Mouse (Mus musculus): ENCODE measurements around the gene Fbxw8. TPM values are rescaled to one million over a fixed set of nuclear protein-coding genes. Genes with fewer than 3 reads are reported as not detected.

Fbxw8 gene
- polyA plus RNA-seq, 1 experiment from 2014 or later = 28.6 TPM

DNA sequence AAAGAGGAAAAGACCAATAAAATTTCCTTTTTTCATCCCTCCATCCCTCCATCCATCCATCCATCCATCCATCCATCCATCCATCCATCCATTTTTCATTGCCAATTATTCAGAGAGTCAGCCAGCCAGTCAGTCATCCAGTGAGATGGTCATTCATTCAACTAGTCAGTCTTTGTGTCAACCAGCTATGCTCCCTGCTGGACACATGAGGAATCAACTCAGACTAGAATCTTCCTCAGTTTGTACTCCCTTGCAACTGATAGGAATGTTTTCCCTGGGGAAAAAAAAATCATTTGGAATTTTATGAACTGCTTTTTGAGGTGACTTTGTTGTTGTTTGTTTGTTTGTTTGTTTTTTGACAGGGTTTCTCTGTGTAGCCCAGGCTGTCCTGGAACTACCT lies 10.2 kb upstream of the Fbxw8 start:
- H3K4me3 ChIP-seq (ENCODE audit: low read length) = no peak overlapping the region
- H3K9me3 ChIP-seq (ENCODE audit: control insufficient read depth, low read length) = no peaks in the 10 kb centered on the region
- H3K4me2 ChIP-seq (replicated peaks; ENCODE audit: low read depth, low read length) = no peak overlapping the region
- ATAC-seq (ENCODE audit: low FRiP score, low TSS enrichment) = no peak
- peaks cover 6% of the 10 kb centered on the region; the same call in 1 of the 2 replicates for H3K4me1 ChIP-seq (ENCODE audit: control insufficient read depth, insufficient read depth, low read length)
- H3K27me3 ChIP-seq (ENCODE audit: control insufficient read depth, insufficient read depth, low read length) = peaks cover 52% of the 10 kb centered on the region
- H3K36me3 ChIP-seq (ENCODE audit: control insufficient read depth, insufficient read depth, low read length) = no peaks in the 10 kb centered on the region
- H3K27ac ChIP-seq (ENCODE audit: low read depth, low read length) = no peak overlapping the region
- H3K9ac ChIP-seq (ENCODE audit: low read depth, low read length) = no peak overlapping the region

DNA sequence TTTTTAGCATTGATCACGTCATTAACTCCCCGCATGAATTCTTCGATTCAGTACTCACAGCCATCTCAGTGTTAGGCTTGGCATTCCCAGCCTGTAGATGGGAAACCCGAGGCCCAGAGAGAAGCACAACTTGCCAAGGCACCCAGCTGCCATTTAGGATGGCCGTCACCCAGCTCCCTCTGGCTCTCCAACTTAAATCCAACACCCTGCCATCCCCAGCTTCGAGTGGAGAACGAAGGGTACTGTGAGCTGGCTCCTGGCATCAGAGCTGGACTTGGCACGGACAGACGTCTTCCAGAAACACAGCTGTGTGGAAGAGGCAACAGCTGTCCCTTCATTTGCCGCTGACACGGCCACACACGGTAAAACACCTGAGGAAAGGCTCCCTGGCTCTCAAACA lies 9.3 kb upstream of the Fbxw8 start, which contains the start of gene Hrk:
TSS of gene Hrk (plus strand) at position 68 of the 400 bp plus-strand sequence.
- H3K36me3 ChIP-seq (ENCODE audit: control insufficient read depth, insufficient read depth, low read length) = no peaks in the 10 kb centered on the region
- no peak within 1 kb of the TSS for H3K4me3 ChIP-seq (ENCODE audit: low read length)
- H3K9me3 ChIP-seq (ENCODE audit: control insufficient read depth, low read length) = no peaks in the 10 kb centered on the region
- no peak within 1 kb of the TSS for H3K4me2 ChIP-seq (replicated peaks; ENCODE audit: low read depth, low read length)
- H3K4me1 ChIP-seq (ENCODE audit: control insufficient read depth, insufficient read depth, low read length) = peaks cover 5% of the 10 kb centered on the region; the same call in 1 of the 2 replicates
- no peak within 1 kb of the TSS for H3K27ac ChIP-seq (ENCODE audit: low read depth, low read length)
- no peak within 1 kb of the TSS for H3K9ac ChIP-seq (ENCODE audit: low read depth, low read length)
- H3K27me3 ChIP-seq (ENCODE audit: control insufficient read depth, insufficient read depth, low read length) = peaks cover 44% of the 10 kb centered on the region
- ATAC-seq (ENCODE audit: low FRiP score, low TSS enrichment) = no peak
- 68% methylated on average over 12 of the region's 12 CpGs for WGBS

- H3K27me3 ChIP-seq (ENCODE audit: control insufficient read depth, insufficient read depth, low read length) = peaks cover 17% of the 10 kb centered on the region
These were observed 5.4 kb upstream of the Fbxw8 start for GRCm38 (mm10) chr5:118160691-118161090.

GRCm38 (mm10) chr5:118156976-118157375 lies 1.7 kb upstream of the Fbxw8 start:
- H3K27me3 ChIP-seq (ENCODE audit: control insufficient read depth, insufficient read depth, low read length) = peaks cover 5% of the 10 kb centered on the region; the same call in 1 of the 2 replicates
- ATAC-seq (ENCODE audit: low FRiP score, low TSS enrichment) = no peak
- no peak overlapping the region for H3K27ac ChIP-seq (ENCODE audit: low read depth, low read length)
- no peak overlapping the region for H3K9ac ChIP-seq (ENCODE audit: low read depth, low read length)
- no peak overlapping the region for H3K4me3 ChIP-seq (ENCODE audit: low read length)
- 31% methylated on average over 4 of the region's 4 CpGs for WGBS
- no peaks in the 10 kb centered on the region for H3K9me3 ChIP-seq (ENCODE audit: control insufficient read depth, low read length)
- H3K4me1 ChIP-seq (ENCODE audit: control insufficient read depth, insufficient read depth, low read length) = peaks cover 14% of the 10 kb centered on the region
- H3K4me2 ChIP-seq (replicated peaks; ENCODE audit: low read depth, low read length) = no peak overlapping the region
- H3K36me3 ChIP-seq (ENCODE audit: control insufficient read depth, insufficient read depth, low read length) = peaks cover 3% of the 10 kb centered on the region; the same call in 1 of the 2 replicates

More at GRCm38 (mm10) chr5:118160691-118161090, 5.4 kb upstream of the Fbxw8 start:
- Histone ChIP-seq H3K27ac (ENCODE audit: low read depth, low read length) (no peak overlapping the region), H3K36me3 (ENCODE audit: control insufficient read depth, insufficient read depth, low read length) (no peaks in the 10 kb centered on the region), H3K4me1 (ENCODE audit: control insufficient read depth, insufficient read depth, low read length) (no peaks in the 10 kb centered on the region), H3K9ac (ENCODE audit: low read depth, low read length) (no peak overlapping the region), H3K4me3 (ENCODE audit: low read length) (no peak overlapping the region), H3K4me2 (replicated peaks; ENCODE audit: low read depth, low read length) (no peak overlapping the region), H3K9me3 (ENCODE audit: control insufficient read depth, low read length) (no peaks in the 10 kb centered on the region)
- WGBS = 31% methylated on average over 4 of the region's 4 CpGs
- no peak for ATAC-seq (ENCODE audit: low FRiP score, low TSS enrichment)

DNA sequence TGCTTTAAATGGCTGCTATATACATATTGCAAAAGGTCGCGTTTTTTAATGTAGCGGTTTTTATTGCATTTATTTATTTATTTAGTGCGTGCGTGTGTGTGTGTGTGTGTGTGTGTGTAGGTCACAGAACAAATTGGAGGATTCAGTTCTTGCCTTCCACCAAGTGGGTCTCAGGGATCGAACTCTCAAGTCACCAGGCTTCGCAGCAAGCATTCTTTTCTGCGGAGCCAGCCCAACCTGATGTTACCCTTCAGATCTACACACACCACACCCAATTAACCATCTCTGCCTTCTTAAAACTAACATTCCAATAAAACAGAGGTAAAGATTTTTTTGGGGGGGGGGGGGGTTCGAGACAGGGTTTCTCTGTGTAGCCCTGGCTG lies 292 bp upstream of the Fbxw8 start:
- WGBS = 22% methylated on average over 9 of the region's 9 CpGs
- Histone ChIP-seq H3K9ac (ENCODE audit: low read depth, low read length) (peak overlapping the region; percentile 92; the same call in 1 of the 2 replicates), H3K27ac (ENCODE audit: low read depth, low read length) (no peak overlapping the region), H3K4me3 (ENCODE audit: low read length) (peak overlapping the region; percentile 86), H3K4me1 (ENCODE audit: control insufficient read depth, insufficient read depth, low read length) (peaks cover 14% of the 10 kb centered on the region), H3K4me2 (replicated peaks; ENCODE audit: low read depth, low read length) (peak overlapping the region; percentile 63), H3K27me3 (ENCODE audit: control insufficient read depth, insufficient read depth, low read length) (no peaks in the 10 kb centered on the region), H3K9me3 (ENCODE audit: control insufficient read depth, low read length) (no peaks in the 10 kb centered on the region), H3K36me3 (ENCODE audit: control insufficient read depth, insufficient read depth, low read length) (peaks cover 4% of the 10 kb centered on the region; the same call in 1 of the 2 replicates)
- ATAC-seq (ENCODE audit: low FRiP score, low TSS enrichment) = peak; percentile 22; the same call in 1 of the 2 replicates

- H3K4me3 ChIP-seq (ENCODE audit: low read length) = no peak overlapping the region
- H3K36me3 ChIP-seq (ENCODE audit: control insufficient read depth, insufficient read depth, low read length) = peaks cover 8% of the 10 kb centered on the region; the same call in 1 of the 2 replicates
- peaks cover 14% of the 10 kb centered on the region for H3K4me1 ChIP-seq (ENCODE audit: control insufficient read depth, insufficient read depth, low read length)
- no peak overlapping the region for H3K9ac ChIP-seq (ENCODE audit: low read depth, low read length)
- no peak overlapping the region for H3K27ac ChIP-seq (ENCODE audit: low read depth, low read length)
- H3K9me3 ChIP-seq (ENCODE audit: control insufficient read depth, low read length) = no peaks in the 10 kb centered on the region
- no peak for ATAC-seq (ENCODE audit: low FRiP score, low TSS enrichment)
- no peak overlapping the region for H3K4me2 ChIP-seq (replicated peaks; ENCODE audit: low read depth, low read length)
- 81% methylated on average over 3 of the region's 3 CpGs for WGBS
- H3K27me3 ChIP-seq (ENCODE audit: control insufficient read depth, insufficient read depth, low read length) = no peaks in the 10 kb centered on the region
These were observed 5.6 kb downstream of the Fbxw8 start for GRCm38 (mm10) chr5:118149711-118150110.

DNA sequence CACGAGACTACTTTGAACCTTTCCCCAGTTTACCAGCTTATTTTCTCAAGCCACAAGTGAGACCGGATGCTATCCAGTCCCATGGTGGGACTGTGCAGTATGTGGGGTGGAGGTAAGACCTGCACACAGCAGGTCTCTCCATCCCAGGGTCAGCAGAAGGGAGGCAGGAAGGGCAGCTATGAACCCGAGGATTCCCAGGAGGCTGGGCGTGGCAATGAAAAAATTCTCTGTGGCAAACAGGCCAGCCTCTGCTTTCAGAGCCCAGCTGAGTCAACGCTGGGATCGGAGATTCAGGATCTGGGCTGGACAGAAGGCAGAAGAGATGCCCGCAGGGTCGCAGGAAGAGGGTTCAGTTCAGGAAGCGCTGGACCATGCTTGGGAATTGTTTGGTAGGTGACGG lies 8.0 kb downstream of the Fbxw8 start:
- Histone ChIP-seq H3K4me2 (replicated peaks; ENCODE audit: low read depth, low read length) (no peak overlapping the region), H3K27ac (ENCODE audit: low read depth, low read length) (no peak overlapping the region), H3K9ac (ENCODE audit: low read depth, low read length) (no peak overlapping the region), H3K36me3 (ENCODE audit: control insufficient read depth, insufficient read depth, low read length) (peaks cover 11% of the 10 kb centered on the region; the same call in 1 of the 2 replicates), H3K9me3 (ENCODE audit: control insufficient read depth, low read length) (no peaks in the 10 kb centered on the region), H3K27me3 (ENCODE audit: control insufficient read depth, insufficient read depth, low read length) (no peaks in the 10 kb centered on the region), H3K4me3 (ENCODE audit: low read length) (no peak overlapping the region), H3K4me1 (ENCODE audit: control insufficient read depth, insufficient read depth, low read length) (no peaks in the 10 kb centered on the region; the same call in none of the 2 replicates)
- WGBS = 64% methylated on average over 10 of the region's 10 CpGs
- no peak for ATAC-seq (ENCODE audit: low FRiP score, low TSS enrichment)

- H3K4me2 ChIP-seq (replicated peaks; ENCODE audit: low read depth, low read length) = no peak overlapping the region
- H3K36me3 ChIP-seq (ENCODE audit: control insufficient read depth, insufficient read depth, low read length) = peaks cover 16% of the 10 kb centered on the region; the same call in 1 of the 2 replicates
- ATAC-seq (ENCODE audit: low FRiP score, low TSS enrichment) = no peak
- no peaks in the 10 kb centered on the region; the same call in none of the 2 replicates for H3K4me1 ChIP-seq (ENCODE audit: control insufficient read depth, insufficient read depth, low read length)
- H3K27ac ChIP-seq (ENCODE audit: low read depth, low read length) = no peak overlapping the region
- no peak overlapping the region for H3K4me3 ChIP-seq (ENCODE audit: low read length)
- WGBS = 61% methylated on average over 15 of the region's 15 CpGs
- no peaks in the 10 kb centered on the region for H3K9me3 ChIP-seq (ENCODE audit: control insufficient read depth, low read length)
- no peak overlapping the region for H3K9ac ChIP-seq (ENCODE audit: low read depth, low read length)
- no peaks in the 10 kb centered on the region for H3K27me3 ChIP-seq (ENCODE audit: control insufficient read depth, insufficient read depth, low read length)
These were observed 9.1 kb downstream of the Fbxw8 start for GRCm38 (mm10) chr5:118145999-118146679.

DNA sequence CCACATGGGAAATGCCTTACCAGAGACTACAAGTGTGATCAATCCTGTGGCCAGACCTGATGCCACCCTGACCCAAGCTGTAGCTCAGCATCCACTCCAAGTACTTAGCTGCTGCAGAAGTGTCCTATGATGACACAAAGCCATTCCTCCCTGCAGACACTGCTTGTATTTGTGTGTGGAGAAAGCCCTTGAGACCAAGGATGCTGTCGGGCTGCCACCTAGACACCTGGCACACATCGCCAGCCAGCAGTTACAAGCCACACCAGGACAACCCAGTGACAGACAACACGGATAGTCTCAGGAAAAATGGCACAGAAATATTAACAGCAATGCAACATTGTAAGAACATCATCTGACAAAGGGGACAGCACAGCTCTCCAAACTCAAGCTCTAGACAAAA lies 9.8 kb downstream of the Fbxw8 start:
- H3K27me3 ChIP-seq (ENCODE audit: control insufficient read depth, insufficient read depth, low read length) = no peaks in the 10 kb centered on the region
- no peak overlapping the region for H3K27ac ChIP-seq (ENCODE audit: low read depth, low read length)
- no peaks in the 10 kb centered on the region; the same call in none of the 2 replicates for H3K4me1 ChIP-seq (ENCODE audit: control insufficient read depth, insufficient read depth, low read length)
- peaks cover 23% of the 10 kb centered on the region for H3K36me3 ChIP-seq (ENCODE audit: control insufficient read depth, insufficient read depth, low read length)
- no peaks in the 10 kb centered on the region for H3K9me3 ChIP-seq (ENCODE audit: control insufficient read depth, low read length)
- 97% methylated on average over 3 of the region's 3 CpGs for WGBS
- no peak overlapping the region for H3K9ac ChIP-seq (ENCODE audit: low read depth, low read length)
- H3K4me3 ChIP-seq (ENCODE audit: low read length) = no peak overlapping the region
- no peak for ATAC-seq (ENCODE audit: low FRiP score, low TSS enrichment)
- no peak overlapping the region for H3K4me2 ChIP-seq (replicated peaks; ENCODE audit: low read depth, low read length)

All from kidney, embryonic 14.5 days (tissue).